Mouse (Mus musculus) heart, postnatal 0 days (tissue): ENCODE measurements around the gene Gtf2i.

Experiments
- CTCF ChIP-seq: IDR thresholded peaks from 2 replicates; pipeline ENCODE4 v1.5.1; 2016; ENCODE audit warnings: antibody characterized with exemption, control low read depth, low read depth
- EP300 ChIP-seq: IDR thresholded peaks from 2 replicates; pipeline ENCODE4 v1.6.1; 2016; ENCODE audit warnings: antibody characterized with exemption, low read depth

GRCm38 (mm10) chr5:134340101-134340522 is 25.6 kb upstream of the Gtf2i start:
- TF ChIP-seq CTCF = no peak
- no peak for TF ChIP-seq EP300
